Mouse (Mus musculus): ENCODE results near the gene Brms1. TPM values are rescaled to one million over a fixed set of nuclear protein-coding genes. Genes with fewer than 3 reads are reported as not detected.
A peak's percentile ranks its signal among the peaks of the same experiment; 100 is the strongest.

Gene Brms1
- total and polyA plus RNA-seq, 3 experiments, result 22.8 to 50.9 (median 36.3) TPM

- Histone ChIP-seq H3K27me3 (replicated peaks) (peaks cover 16% of the 10 kb centered on the region), H3K4me2 (ENCODE audit: insufficient read depth, low read depth, poor library complexity, severe bottlenecking) (peak overlapping the region; percentile 58), H3K79me2 (replicated peaks; ENCODE audit: control insufficient read depth, extremely low read depth, insufficient read depth, poor library complexity, severe bottlenecking) (no peaks in the 10 kb centered on the region), H3K4me3 (replicated peaks in 1 of 3; ENCODE audit: low read depth in 2 of 3, low read length in 2 of 3, poor library complexity in 1 of 3) (peak overlapping the region; percentile 86 to 93 (median 88)), H3K4me1 (ENCODE audit: control insufficient read depth in 1 of 2, insufficient read depth in 2 of 2) (peaks cover 12 to 15% of the 10 kb centered on the region in 2 experiments), H3K27ac (ENCODE audit: insufficient read depth, low read depth) (no peak overlapping the region), H3K9ac (ENCODE audit: insufficient read depth, low read depth) (no peak overlapping the region; the same call in 1 of the 2 replicates), H3K9me3 (replicated peaks; ENCODE audit: low read length) (peaks cover 3% of the 10 kb centered on the region), H3K36me3 (replicated peaks in 1 of 2; ENCODE audit: control insufficient read depth in 1 of 2, insufficient read depth in 1 of 2, low read length in 1 of 2) (peaks cover 30 to 47% of the 10 kb centered on the region in 2 experiments)
- dilution Hi-C loops (cut with MboI; ENCODE audit: extremely low pct_ligation_motif_present, extremely low pct_unique_long_range_greater_than_20kb, low sequenced_read_pairs) (no loop called here), in situ Hi-C loops (cut with MboI; ENCODE audit: low pct_ligation_motif_present, low pct_unique_long_range_greater_than_20kb, low sequenced_read_pairs) (loop anchor here (5.0 kb wide), 1 partner anchor 47 kb away; the partner anchor contains the start of gene Brms1)
- no peak for TF ChIP-seq ZC3H11A (IDR thresholded peaks at IDR 0.05; ENCODE audit: low read depth, low read length)
- no peak for TF ChIP-seq NELFE (IDR thresholded peaks at IDR 0.05; ENCODE audit: low read depth, low read length)
- TF ChIP-seq BHLHE40 (IDR thresholded peaks at IDR 0.05; ENCODE audit: low read depth, low read length), result no peak
- TF ChIP-seq TCF12 (IDR thresholded peaks at IDR 0.05; ENCODE audit: low read depth, low read length), result no peak
- TF ChIP-seq MYC (IDR thresholded peaks at IDR 0.05; ENCODE audit: low read depth, low read length), result no peak
- TF ChIP-seq MAX (IDR thresholded peaks at IDR 0.05; ENCODE audit: low read length), result no peak
- TF ChIP-seq ZNF384 (IDR thresholded peaks at IDR 0.05; ENCODE audit: low read depth, low read length), result no peak
- DNase-seq (ENCODE audit: extremely low read depth), result no peak
Measured at GRCm38 (mm10) chr19:5089324-5089723, 48.2 kb downstream of the Brms1 start.

DNA sequence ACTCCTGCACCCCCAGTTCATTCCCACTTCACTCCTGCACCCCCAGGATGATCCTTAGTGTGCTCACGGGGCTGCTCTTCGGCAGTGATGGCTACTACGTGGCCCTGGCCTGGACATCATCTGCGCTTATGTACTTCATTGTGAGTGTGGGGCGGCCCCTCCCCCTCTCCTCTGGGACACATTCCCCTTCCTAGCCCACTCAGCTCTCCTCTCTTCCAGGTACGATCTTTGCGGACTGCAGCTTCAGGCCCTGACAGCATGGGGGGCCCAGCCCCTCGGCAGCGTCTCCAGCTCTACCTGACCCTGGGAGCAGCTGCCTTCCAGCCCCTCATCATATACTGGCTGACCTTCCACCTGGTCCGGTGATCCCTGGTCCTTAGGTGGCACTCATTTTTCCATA is 50.9 kb downstream of the Brms1 start:
- no peaks in the 10 kb centered on the region for H3K79me2 ChIP-seq (replicated peaks; ENCODE audit: control insufficient read depth, extremely low read depth, insufficient read depth, poor library complexity, severe bottlenecking)
- H3K4me1 ChIP-seq (ENCODE audit: control insufficient read depth in 1 of 2, insufficient read depth in 2 of 2), result peaks cover 15% of the 10 kb centered on the region in 2 experiments
- DNase-seq (ENCODE audit: extremely low read depth), result no peak
- H3K4me3 ChIP-seq (replicated peaks in 1 of 3; ENCODE audit: low read depth in 2 of 3, low read length in 2 of 3, poor library complexity in 1 of 3), result no peak overlapping the region
- dilution Hi-C loops (cut with MboI; ENCODE audit: extremely low pct_ligation_motif_present, extremely low pct_unique_long_range_greater_than_20kb, low sequenced_read_pairs) (no loop called here), in situ Hi-C loops (cut with MboI; ENCODE audit: low pct_ligation_motif_present, low pct_unique_long_range_greater_than_20kb, low sequenced_read_pairs) (loop anchor here (5.0 kb wide), 1 partner anchor 50 kb away; no protein-coding TSS in a partner anchor)
- H3K27me3 ChIP-seq (replicated peaks), result no peaks in the 10 kb centered on the region
- H3K9me3 ChIP-seq (replicated peaks; ENCODE audit: low read length), result no peaks in the 10 kb centered on the region
- no peak overlapping the region for H3K4me2 ChIP-seq (ENCODE audit: insufficient read depth, low read depth, poor library complexity, severe bottlenecking)
- peaks cover 30 to 47% of the 10 kb centered on the region in 2 experiments for H3K36me3 ChIP-seq (replicated peaks in 1 of 2; ENCODE audit: control insufficient read depth in 1 of 2, insufficient read depth in 1 of 2, low read length in 1 of 2)
- H3K27ac ChIP-seq (ENCODE audit: insufficient read depth, low read depth), result no peak overlapping the region
- no peak for TF ChIP-seq RCOR1 (conservative IDR thresholded peaks at IDR 0.05; ENCODE audit: low read depth, low read length)
- no peak for TF ChIP-seq MXI1 (IDR thresholded peaks at IDR 0.05; ENCODE audit: low read depth, low read length)
- no peak for TF ChIP-seq RAD21 (IDR thresholded peaks at IDR 0.05; ENCODE audit: low read depth, low read length)
- TF ChIP-seq JUND (conservative IDR thresholded peaks at IDR 0.05; ENCODE audit: low read depth, low read length), result no peak
- TF ChIP-seq NELFE (IDR thresholded peaks at IDR 0.05; ENCODE audit: low read depth, low read length), result no peak
- TF ChIP-seq E2F4 (IDR thresholded peaks at IDR 0.05; ENCODE audit: insufficient replicate concordance, low read depth, low read length), result no peak
- TF ChIP-seq ZNF384 (IDR thresholded peaks at IDR 0.05; ENCODE audit: low read depth, low read length), result no peak
- TF ChIP-seq IRF4 (IDR thresholded peaks at IDR 0.05; ENCODE audit: low read depth, low read length), result no peak
- no peak for TF ChIP-seq USF1 (IDR thresholded peaks at IDR 0.05; ENCODE audit: low read depth, low read length)
- TF ChIP-seq ZKSCAN1 (IDR thresholded peaks at IDR 0.05; ENCODE audit: borderline replicate concordance, low read depth, low read length), result no peak
- TF ChIP-seq GABPA (IDR thresholded peaks at IDR 0.05; ENCODE audit: insufficient replicate concordance, low read depth, low read length), result no peak
- no peak for TF ChIP-seq UBTF (IDR thresholded peaks at IDR 0.05; ENCODE audit: low read depth, low read length)
- no peak overlapping the region for H3K9ac ChIP-seq (ENCODE audit: insufficient read depth, low read depth)

Data from CH12.LX (cell line).